ENCODE assay signal across 9 mouse cellular contexts in the genomic region with DNA sequence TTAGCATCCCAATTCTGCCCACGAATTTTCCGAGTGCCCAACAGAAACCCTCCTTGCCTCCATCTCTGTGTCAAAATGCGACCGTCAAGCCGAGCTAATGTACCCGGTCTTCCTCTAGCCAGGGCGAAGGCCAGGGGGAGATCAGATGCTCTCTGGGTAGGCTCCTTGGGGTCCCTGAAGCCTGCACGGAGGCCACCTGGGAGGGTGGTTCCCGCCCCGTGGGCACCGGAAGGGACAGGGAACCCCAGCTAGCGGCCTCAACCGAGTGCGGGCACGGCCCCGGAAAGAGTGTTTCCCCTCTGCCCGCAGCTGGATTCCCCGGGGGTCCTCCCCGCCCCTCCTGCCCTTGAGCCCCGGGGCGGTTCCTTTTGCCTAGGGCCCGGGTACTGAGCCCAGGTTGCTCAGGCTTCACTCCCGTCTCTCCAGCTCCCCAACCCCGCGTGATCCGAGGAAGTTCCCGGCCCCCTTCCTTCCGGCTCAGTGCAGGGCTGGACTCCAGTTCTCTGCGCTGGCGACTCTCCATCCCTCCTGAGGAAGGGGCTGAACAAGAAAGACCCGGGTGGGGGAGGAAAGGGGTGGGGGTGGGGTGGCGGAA. TPM values are rescaled to one million over a fixed set of nuclear protein-coding genes. Genes with fewer than 3 reads are reported as not detected.
A peak's percentile ranks its signal among the peaks of the same experiment; 100 is the strongest.
DNase-seq lines count a peak whose midpoint lies in the region; ATAC-seq and TF ChIP-seq lines count a peak whose summit lies in the region.
"Had no signal": no experiment of that assay in that cellular context is flagged by ENCODE, and none has a peak within 500 bp of the region (broad histone marks: within the 10 kb centered on the region; RNA-seq: fewer than 3 reads in every experiment).

No protein-coding gene starts in this region.

- peak overlapping the region; percentile 92 for H3K4me2 ChIP-seq in intestine, postnatal 0 days (replicated peaks; ENCODE audit: low read depth)
- H3K4me2 ChIP-seq in neural tube, embryonic 13.5 days = peak overlapping the region; percentile 99

- peak overlapping the region; percentile 56; the same call in 1 of the 2 replicates for H3K27ac ChIP-seq in heart, embryonic 10.5 days
- H3K27ac ChIP-seq in forebrain, embryonic 10.5 days = peak overlapping the region; percentile 60; the same call in 1 of the 2 replicates
- H3K27ac ChIP-seq in intestine, postnatal 0 days (ENCODE audit: low read depth, low read length) = no peak overlapping the region
- no peak overlapping the region for H3K27ac ChIP-seq in neural tube, embryonic 13.5 days (replicated peaks)

- H3K4me1 ChIP-seq in heart, embryonic 10.5 days = peaks cover 33% of the 10 kb centered on the region
- peaks cover 33% of the 10 kb centered on the region for H3K4me1 ChIP-seq in forebrain, embryonic 10.5 days
- 0 out of 2 replicates have a peak, but pooled peaks cover 3% of the 10 kb centered on the region for H3K4me1 ChIP-seq in intestine, postnatal 0 days (replicated peaks; ENCODE audit: control insufficient read depth, insufficient read depth, low read length)
- H3K4me1 ChIP-seq in neural tube, embryonic 13.5 days (replicated peaks) = peaks cover 33% of the 10 kb centered on the region

- H3K27me3 ChIP-seq in heart, embryonic 10.5 days (ENCODE audit: insufficient read depth, poor library complexity, severe bottlenecking) = peaks cover 72% of the 10 kb centered on the region
- peaks cover 88% of the 10 kb centered on the region for H3K27me3 ChIP-seq in forebrain, embryonic 10.5 days (ENCODE audit: poor library complexity, severe bottlenecking)
- H3K27me3 ChIP-seq in intestine, postnatal 0 days (replicated peaks; ENCODE audit: control insufficient read depth, insufficient read depth, low read length) = peaks cover 44% of the 10 kb centered on the region
- H3K27me3 ChIP-seq in neural tube, embryonic 13.5 days = peaks cover 86% of the 10 kb centered on the region

- 1% methylated on average over 30 of the region's 32 CpGs for WGBS in heart, embryonic 10.5 days
- under 1% methylated on average over 32 of the region's 32 CpGs for WGBS in forebrain, embryonic 10.5 days
- under 1% methylated on average over 31 of the region's 32 CpGs for WGBS in intestine, postnatal 0 days
- WGBS in neural tube, embryonic 13.5 days = under 1% methylated on average over 32 of the region's 32 CpGs

- no peak for DNase-seq in heart, embryonic 10.5 days (ENCODE audit: low spot score)
- DNase-seq in heart, postnatal 36 days = no peak
- DNase-seq in ES-CJ7 (ENCODE audit: low read depth, low spot score) = peak; percentile 75
- DNase-seq in forebrain, embryonic 10.5 days (ENCODE audit: extremely low spot score, low spot score) = peak; percentile 44
- DNase-seq in layer of hippocampus, postnatal 25 days (ENCODE audit: extremely low spot score in 1 of 2, low spot score in 1 of 2) = no peak

- no peak for TF ChIP-seq CTCF in intestine, postnatal 0 days (IDR thresholded peaks at IDR 0.05; ENCODE audit: low read depth)

- intact Hi-C loops in heart, postnatal 36 days (cut with DNase I) = no loop called here

- ATAC-seq in intestine, postnatal 0 days = peak; percentile 32; the same call in 1 of the 2 replicates
- ATAC-seq in neural tube, embryonic 13.5 days (ENCODE audit: low read depth) = peak; percentile 68
- ATAC-seq in activated CD4-positive, CD25-positive, alpha-beta regulatory T cell, adult 4 months = no peak

- H3K9me3 ChIP-seq in heart, embryonic 10.5 days = no peaks in the 10 kb centered on the region
- H3K9me3 ChIP-seq in forebrain, embryonic 10.5 days = no peaks in the 10 kb centered on the region
- no peaks in the 10 kb centered on the region for H3K9me3 ChIP-seq in intestine, postnatal 0 days (ENCODE audit: control insufficient read depth)
- no peaks in the 10 kb centered on the region for H3K9me3 ChIP-seq in neural tube, embryonic 13.5 days

- peak overlapping the region; percentile 34 for H3K9ac ChIP-seq in intestine, postnatal 0 days (ENCODE audit: low read depth, low read length)
- peak overlapping the region; percentile 67 for H3K9ac ChIP-seq in neural tube, embryonic 13.5 days

- peak overlapping the region; percentile 75 for H3K4me3 ChIP-seq in heart, embryonic 10.5 days
- H3K4me3 ChIP-seq in forebrain, embryonic 10.5 days = peak overlapping the region; percentile 70
- H3K4me3 ChIP-seq in intestine, postnatal 0 days (ENCODE audit: low read depth, low read length) = peak overlapping the region; percentile 50
- peak overlapping the region; percentile 58 for H3K4me3 ChIP-seq in neural tube, embryonic 13.5 days
- H3K4me3 ChIP-seq: myocyte had no signal

- H3K36me3 ChIP-seq in heart, embryonic 10.5 days = no peaks in the 10 kb centered on the region
- H3K36me3 ChIP-seq in forebrain, embryonic 10.5 days (replicated peaks) = no peaks in the 10 kb centered on the region
- no peaks in the 10 kb centered on the region for H3K36me3 ChIP-seq in intestine, postnatal 0 days (ENCODE audit: control insufficient read depth, insufficient read depth)
- H3K36me3 ChIP-seq in neural tube, embryonic 13.5 days = no peaks in the 10 kb centered on the region

RNA-seq across cellular contexts. Expression of a gene that starts 1.4 kb away (rescaled TPM):
- polyA plus RNA-seq in heart, embryonic 10.5 days (2016; fragmentation: Nextera tagmentation; extraction: Ambion mirVana) = 2.9 and 3.4 TPM in 2 replicates
- total RNA-seq in heart, postnatal 36 days (2021) = not detected
- polyA plus RNA-seq in forebrain, embryonic 10.5 days (2016; fragmentation: Nextera tagmentation; extraction: Ambion mirVana) = 0.33 and 1.0 TPM in 2 replicates
- polyA plus RNA-seq in intestine, postnatal 0 days (2015; fragmentation: Nextera tagmentation; extraction: Ambion mirVana) = 0.58 and 0.61 TPM in 2 replicates
- polyA plus RNA-seq in neural tube, embryonic 13.5 days (2015; fragmentation: Nextera tagmentation; extraction: Ambion mirVana) = 1.3 and 1.6 TPM in 2 replicates
- not detected for polyA plus RNA-seq in activated CD4-positive, CD25-positive, alpha-beta regulatory T cell, adult 4 months (2017; shearing (Covaris generic))
- under 1 TPM; 0.44 to 0.70 TPM for total RNA-seq in layer of hippocampus, postnatal 25 days (2021)
- polyA plus RNA-seq: myocyte had no signal

RNA-seq across cellular contexts. Expression of a gene that starts 57.6 kb away (rescaled TPM):
- 31.6 and 41.5 TPM in 2 replicates for polyA plus RNA-seq in heart, embryonic 10.5 days (2016; fragmentation: Nextera tagmentation; extraction: Ambion mirVana)
- total RNA-seq in heart, postnatal 36 days (2021) = 10 to 100 TPM; 27.4 to 35.1 TPM
- polyA plus RNA-seq in forebrain, embryonic 10.5 days (2016; fragmentation: Nextera tagmentation; extraction: Ambion mirVana) = 25.5 and 28.9 TPM in 2 replicates
- polyA plus RNA-seq in intestine, postnatal 0 days (2015; fragmentation: Nextera tagmentation; extraction: Ambion mirVana) = 61.7 and 63.8 TPM in 2 replicates
- 25.2 and 33.4 TPM in 2 replicates for polyA plus RNA-seq in neural tube, embryonic 13.5 days (2015; fragmentation: Nextera tagmentation; extraction: Ambion mirVana)
- 10 to 100 TPM; 10.7 to 13.0 TPM for polyA plus RNA-seq in activated CD4-positive, CD25-positive, alpha-beta regulatory T cell, adult 4 months (2017; shearing (Covaris generic))
- total RNA-seq in layer of hippocampus, postnatal 25 days (2021) = 10 to 100 TPM; 21.9 to 23.2 TPM

Comparison
In these comparisons a context has a peak if more than half of its experiments do, and no peak if none do; other contexts are left out.
1. DNase-seq: peak in ES-CJ7 (single experiment) and forebrain, embryonic 10.5 days (single experiment); none in heart, embryonic 10.5 days (single experiment), heart, postnatal 36 days (0 of 2) and layer of hippocampus, postnatal 25 days (0 of 2).
2. H3K27ac ChIP-seq: peak in heart, embryonic 10.5 days (single experiment) and forebrain, embryonic 10.5 days (single experiment); none in intestine, postnatal 0 days (single experiment) and neural tube, embryonic 13.5 days (single experiment).
3. Peak in every context shown above with its lines, with median percentiles within 50 percentile points of each other: H3K4me3 ChIP-seq.